14 mouse cellular contexts compared by ENCODE assay signal in genomic region chr17:11779547-11779946, GRCm38 (mm10).
DNase-seq lines count a peak whose midpoint lies in the region.
"Had no signal": no experiment of that assay in that cellular context is flagged by ENCODE, and none has a peak within 500 bp of the region (broad histone marks: within the 10 kb centered on the region; RNA-seq: fewer than 3 reads in every experiment).

No protein-coding gene starts in this region.

- peak; percentile 44 for DNase-seq in heart, adult 11 months
- no peak for DNase-seq in heart, postnatal 25 days (ENCODE audit: low spot score)
- DNase-seq in right cerebral cortex, adult 18-20 months, result peak; percentile 39
- DNase-seq in right cerebral cortex, postnatal 14 days, result no peak
- peak; percentile 65 for DNase-seq in brain, adult 2 months (ENCODE audit: low read depth, low spot score)
- DNase-seq in right cerebral cortex, postnatal 36 days (ENCODE audit: low spot score in 2 of 2), result peak; percentile 11 to 24
- DNase-seq: adrenal gland, adult 2 months; adrenal gland, postnatal 14 days; cerebellum, adult 8-10 months; embryo, embryonic 11 days; gastrocnemius, adult 2 months; gastrocnemius, postnatal 14 days; heart, adult 2 months; heart, postnatal 14 days had no signal

- intact Hi-C loops in heart, postnatal 25 days (cut with DNase I), result no loop called here

Comparison
In these comparisons a context has a peak if more than half of its experiments do, and no peak if none do; other contexts are left out.
1. DNase-seq: peak in heart, adult 11 months (single experiment), right cerebral cortex, adult 18-20 months (single experiment), brain, adult 2 months (single experiment) and right cerebral cortex, postnatal 36 days (2 of 2); none in heart, postnatal 25 days (single experiment) and right cerebral cortex, postnatal 14 days (single experiment).